Mouse (Mus musculus): Measurements from ENCODE around the gene Znrf1. TPM values are rescaled to one million over a fixed set of nuclear protein-coding genes. Genes with fewer than 3 reads are reported as not detected.
"Not testable (repeated sequence)": the region's sequence is repeated elsewhere in the genome, so short reads cannot be mapped to it uniquely, and the experiment has no call there.

The Znrf1 gene
- total RNA-seq, 2 experiments from 2014 or later = 57.0 to 59.8 TPM

GRCm38 (mm10) chr8:111624081-111624852 is 88.4 kb downstream of the Znrf1 start:
- peak; percentile 54 for DNase-seq (ENCODE audit: low spot score)
- intact Hi-C loops (cut with DNase I) = loop anchor here (2.0 kb wide), 1 partner anchor 23 kb away; no protein-coding TSS in a partner anchor

- DNase-seq (ENCODE audit: low spot score) = peak; percentile 56
- intact Hi-C loops (cut with DNase I) = loop anchor here (2.0 to 5.0 kb wide), 2 partner anchors 24 to 37 kb away; no protein-coding TSS in a partner anchor
Observed at GRCm38 (mm10) chr8:111624853-111625221, 88.9 kb downstream of the Znrf1 start.

DNA sequence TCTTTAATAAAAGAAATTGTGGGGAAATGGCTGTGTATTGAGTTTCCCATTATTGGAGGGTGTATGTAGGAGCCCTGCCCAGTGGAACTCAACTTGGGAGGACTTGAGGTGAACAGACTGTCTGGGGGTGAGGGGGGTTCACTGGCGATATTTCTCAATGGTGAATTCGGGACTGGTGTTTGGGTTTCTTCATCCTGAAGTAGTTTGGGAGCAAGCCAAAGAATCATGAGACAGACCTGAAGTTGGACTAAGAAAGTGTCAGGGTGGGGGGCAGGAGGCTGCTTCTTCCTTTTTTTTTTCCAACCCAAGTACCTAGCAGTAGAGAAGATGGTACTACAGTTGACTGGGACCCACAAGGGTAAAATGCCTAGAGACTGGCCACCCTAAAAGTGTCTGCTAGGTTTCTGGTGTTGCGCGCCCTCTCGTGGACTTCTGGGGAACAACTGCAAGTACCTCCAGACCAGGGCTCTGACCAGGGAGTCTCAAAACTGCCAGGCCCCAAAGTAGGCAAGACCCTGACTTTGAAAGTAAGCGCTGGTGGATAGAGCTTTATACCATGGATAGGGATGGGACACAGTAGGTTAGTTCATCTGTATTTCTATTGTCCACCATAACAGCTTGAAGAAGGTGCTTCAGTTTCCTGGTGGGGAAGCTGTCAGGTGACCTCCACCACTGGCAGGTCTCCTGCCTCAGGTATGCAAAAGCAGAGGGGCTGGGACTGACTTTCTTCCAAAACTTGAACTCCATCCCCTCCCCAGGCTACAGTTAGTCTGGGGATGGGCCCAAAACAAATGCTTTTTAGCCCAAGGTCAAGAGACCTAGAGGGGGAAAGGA is 90.0 kb downstream of the Znrf1 start:
- intact Hi-C loops (cut with DNase I) = loop anchor here (1.0 to 5.0 kb wide), 3 partner anchors 25 to 90 kb away; partner anchors contain the start of gene Znrf1
- peak; percentile 39 for DNase-seq (ENCODE audit: low spot score)

- intact Hi-C loops (cut with DNase I) = loop anchor here (1.0 to 5.0 kb wide), 2 partner anchors 36 to 90 kb away; partner anchors contain the start of gene Znrf1
Observed at GRCm38 (mm10) chr8:111626528-111626820, 90.6 kb downstream of the Znrf1 start.

GRCm38 (mm10) chr8:111626933-111627332 is 91.0 kb downstream of the Znrf1 start:
- no peak for DNase-seq (ENCODE audit: low spot score)
- intact Hi-C loops (cut with DNase I) = loop anchor here (1.0 to 5.0 kb wide), 2 partner anchors 35 to 91 kb away; partner anchors contain the start of gene Znrf1

More at GRCm38 (mm10) chr8:111626528-111626820, 90.6 kb downstream of the Znrf1 start:
- no peak for DNase-seq (ENCODE audit: low spot score)

GRCm38 (mm10) chr8:111627923-111628322 is 92.0 kb downstream of the Znrf1 start:
- intact Hi-C loops (cut with DNase I) = loop anchor here (5.0 kb wide), 1 partner anchor 34 kb away; no protein-coding TSS in a partner anchor
- no peak for DNase-seq (ENCODE audit: low spot score)

GRCm38 (mm10) chr8:111628401-111628800 is 92.5 kb downstream of the Znrf1 start:
- intact Hi-C loops (cut with DNase I) = loop anchor here (5.0 kb wide), 1 partner anchor 34 kb away; no protein-coding TSS in a partner anchor
- DNase-seq (ENCODE audit: low spot score) = no peak

GRCm38 (mm10) chr8:111628894-111629501 is 93.1 kb downstream of the Znrf1 start:
- no peak for DNase-seq (ENCODE audit: low spot score)

DNA sequence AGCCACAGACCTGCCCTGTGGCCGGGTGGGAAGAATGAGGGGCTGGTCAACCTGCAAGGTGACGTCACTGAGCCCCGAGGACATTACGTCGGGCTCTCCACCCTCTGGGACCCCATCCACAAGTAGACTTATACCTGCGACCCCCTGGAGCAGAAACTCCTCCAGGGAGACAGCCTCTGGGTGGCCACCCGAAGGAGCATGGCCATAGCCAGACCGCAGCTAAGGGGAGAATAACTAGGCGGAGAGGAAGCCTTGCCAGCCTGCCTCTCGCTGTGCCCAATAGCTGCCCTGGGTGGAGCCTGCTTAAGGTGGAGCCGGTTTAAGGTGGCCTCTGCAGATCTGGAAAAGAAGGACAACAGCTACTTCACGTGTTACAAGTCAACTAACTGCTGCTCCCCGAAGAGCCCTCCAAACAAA is 94.2 kb downstream of the Znrf1 start, which contains the start of gene Ldhd:
Gene Ldhd, minus strand, starts transcription at position 270 of the 417 bp plus-strand sequence.
- peak; percentile 24 for DNase-seq (ENCODE audit: low spot score)
- intact Hi-C loops (cut with DNase I) = no loop called here

More at GRCm38 (mm10) chr8:111628894-111629501, 93.1 kb downstream of the Znrf1 start:
- intact Hi-C loops (cut with DNase I) = loop anchor here (5.0 kb wide), 1 partner anchor 33 kb away; no protein-coding TSS in a partner anchor

- intact Hi-C loops (cut with DNase I) = no loop called here
- no peak for DNase-seq (ENCODE audit: low spot score)
Observed at GRCm38 (mm10) chr8:111631589-111631988, 95.7 kb downstream of the Znrf1 start.

- intact Hi-C loops (cut with DNase I) = no loop called here
- no peak for DNase-seq (ENCODE audit: low spot score)
Observed at GRCm38 (mm10) chr8:111632976-111633375, 97.1 kb downstream of the Znrf1 start.

- intact Hi-C loops (cut with DNase I) = no loop called here
- no peak for DNase-seq (ENCODE audit: low spot score)
Observed at GRCm38 (mm10) chr8:111638086-111638485, 102.2 kb downstream of the Znrf1 start.

- intact Hi-C loops (cut with DNase I) = no loop called here
- DNase-seq (ENCODE audit: low spot score) = no peak
Observed at GRCm38 (mm10) chr8:111641064-111641463, 105.2 kb downstream of the Znrf1 start.

DNA sequence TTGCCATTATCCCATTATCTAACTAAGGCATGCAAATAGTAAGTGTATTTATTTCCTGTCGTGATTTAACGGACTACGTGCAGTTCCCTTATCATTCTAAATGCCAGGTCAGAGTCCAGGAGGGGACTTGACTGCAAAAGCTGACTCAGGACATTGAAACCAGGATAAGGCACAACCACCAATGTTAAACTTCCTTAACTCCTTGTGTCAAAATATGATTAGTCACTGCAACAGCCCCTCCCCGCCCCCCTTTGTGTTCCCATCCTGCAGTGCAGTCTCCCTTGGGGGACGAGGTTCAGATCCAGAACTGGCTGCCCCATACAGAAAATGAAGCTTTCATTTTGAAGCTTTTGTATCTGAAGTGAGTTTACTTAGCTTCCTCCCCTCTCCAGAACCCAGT is 106.6 kb downstream of the Znrf1 start:
- DNase-seq (ENCODE audit: low spot score) = no peak
- intact Hi-C loops (cut with DNase I) = no loop called here

DNA sequence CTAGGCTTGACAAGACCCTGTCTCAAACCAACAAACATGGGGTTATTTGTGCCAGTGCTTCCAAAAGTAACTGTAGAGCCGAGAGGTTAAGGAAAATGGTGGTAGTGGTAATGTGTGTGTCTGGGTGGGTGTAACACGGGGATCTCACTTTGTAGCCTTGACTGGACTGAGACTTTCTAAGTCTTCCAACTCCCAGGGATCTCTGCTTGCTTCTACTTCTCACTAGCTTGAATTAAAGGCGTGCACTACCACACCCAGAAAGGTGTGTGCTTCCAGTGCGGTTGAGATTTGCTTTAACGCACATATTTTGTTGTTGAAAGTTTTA is 107.0 kb downstream of the Znrf1 start:
- no peak for DNase-seq (ENCODE audit: low spot score)
- intact Hi-C loops (cut with DNase I) = no loop called here

GRCm38 (mm10) chr8:111643264-111644141 is 107.6 kb downstream of the Znrf1 start, which contains the start of gene Zfp1:
Gene Zfp1 (plus strand): TSS chr8:111643401.
- intact Hi-C loops (cut with DNase I) = no loop called here
- peak; percentile 82 for DNase-seq (ENCODE audit: low spot score)

- intact Hi-C loops (cut with DNase I); DNase-seq (ENCODE audit: low spot score): not testable (repeated sequence)
Observed at GRCm38 (mm10) chr8:111644286-111645051, 108.6 kb downstream of the Znrf1 start.

GRCm38 (mm10) chr8:111645715-111646114 is 109.8 kb downstream of the Znrf1 start:
- intact Hi-C loops (cut with DNase I) = no loop called here
- no peak for DNase-seq (ENCODE audit: low spot score)
